Mouse (Mus musculus) thymus, adult 2 months (tissue): Measurements from ENCODE around the gene Nod2.

ENCODE experiments used
- CTCF ChIP-seq: fragments of 200-500 bp; IDR thresholded peaks from 2 replicates; pipeline ENCODE4 v1.5.1; 2012; ENCODE audit warnings: mild to moderate bottlenecking, control low read depth, low read length, moderate library complexity, borderline replicate concordance; ENCODE audit not compliant: control insufficient read depth, poor library complexity, insufficient read depth; ENCODE audit errors: extremely low read depth
- POLR2A ChIP-seq: fragments of 200-500 bp; IDR thresholded peaks from 2 replicates; pipeline ENCODE4 v1.6.1; 2012; ENCODE audit warnings: mild to moderate bottlenecking, low read length, control low read depth, moderate library complexity; ENCODE audit not compliant: control insufficient read depth, poor library complexity, insufficient read depth; ENCODE audit errors: extremely low read depth

DNA sequence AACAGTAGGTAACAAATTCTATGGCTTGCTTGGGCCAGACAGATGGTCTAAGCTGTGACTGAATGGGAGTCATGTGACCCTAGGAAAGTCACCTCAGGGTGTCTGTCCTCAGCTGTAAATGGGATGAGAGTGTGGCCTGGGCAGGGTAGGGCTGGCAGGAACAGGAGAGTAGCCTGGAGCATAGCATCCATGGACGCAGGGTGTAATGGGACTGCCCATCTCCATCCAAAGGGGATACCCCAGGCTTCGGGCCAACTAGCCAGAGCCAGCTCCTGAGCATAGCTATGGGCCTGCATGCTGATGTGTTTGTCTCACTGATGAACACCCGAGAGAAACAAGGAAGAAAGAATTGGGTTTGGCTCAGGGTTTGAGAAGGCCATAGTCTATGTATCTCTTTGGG is 22.8 kb upstream of the Nod2 start:
- no peak for TF ChIP-seq POLR2A
- no peak for TF ChIP-seq CTCF
